Mouse (Mus musculus): ENCODE results near the gene Olfr352.

Gene Olfr352

GRCm38 (mm10) chr2:36868160-36868559 is at the start of gene Olfr352:
Gene Olfr352, plus strand, starts transcription at chr2:36868460.
- DNase-seq (ENCODE audit: low spot score in 2 of 2), result no peak

DNA sequence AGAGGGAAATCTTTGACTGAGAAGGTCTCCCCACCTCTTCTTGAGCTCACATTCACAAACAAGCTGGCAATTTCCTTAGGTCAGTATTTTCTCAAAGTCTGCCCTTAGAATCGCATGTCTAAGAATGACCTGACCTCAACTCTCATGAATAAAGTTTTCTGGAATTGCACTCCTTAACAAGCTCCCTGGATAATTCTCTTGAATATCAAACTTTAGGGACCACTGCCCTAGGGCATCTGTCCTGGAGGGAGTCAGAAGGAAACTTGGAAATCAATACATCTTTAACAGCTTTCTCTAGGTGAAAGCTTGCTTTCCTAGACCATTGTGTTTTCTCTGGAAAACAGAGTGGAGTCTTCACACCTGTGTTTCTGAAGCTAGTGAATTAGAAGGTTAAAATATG is 22.2 kb upstream of the Olfr352 start, which contains the start of gene Olfr350:
Gene Olfr350, plus strand, starts transcription at position 301 of the 400 bp plus-strand sequence.
- no peak for DNase-seq (ENCODE audit: low spot score in 2 of 2)

- no peak for DNase-seq (ENCODE audit: low spot score in 2 of 2)
Observed at GRCm38 (mm10) chr2:36862560-36862959, 5.7 kb upstream of the Olfr352 start, which contains the start of gene Olfr351. Gene Olfr351, minus strand, starts transcription at chr2:36862660.

GRCm38 (mm10) chr2:36892836-36893235 is 24.6 kb downstream of the Olfr352 start, which contains the start of gene Olfr353:
Gene Olfr353, minus strand, starts transcription at chr2:36892936.
- DNase-seq (ENCODE audit: low spot score in 2 of 2), result no peak

- no peak for DNase-seq (ENCODE audit: low spot score in 2 of 2)
Observed at GRCm38 (mm10) chr2:36897114-36897513, 28.9 kb downstream of the Olfr352 start.

DNA sequence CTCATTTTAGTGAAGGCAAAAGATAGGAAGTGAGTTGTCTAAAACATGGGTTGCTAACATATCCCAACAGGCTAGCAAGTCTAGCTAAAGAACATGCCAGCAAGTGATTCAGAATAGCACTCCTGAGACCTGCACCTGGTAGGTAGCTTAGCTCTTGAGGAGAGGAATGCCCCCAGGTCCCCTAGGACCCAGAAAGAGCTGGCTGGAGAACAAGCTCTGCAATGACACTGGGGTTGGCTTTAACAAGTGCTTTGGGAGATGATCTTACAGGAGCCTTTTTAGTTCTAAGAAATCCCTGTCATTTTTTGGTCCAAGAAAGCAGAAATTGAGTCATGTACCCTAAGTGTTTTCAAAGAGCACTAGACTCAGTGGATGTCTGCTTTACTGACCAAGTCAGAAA is 37.1 kb downstream of the Olfr352 start, which contains the start of gene Olfr354:
Gene Olfr354, plus strand, starts transcription at position 301 of the 400 bp plus-strand sequence.
- DNase-seq (ENCODE audit: low spot score in 2 of 2), result no peak

Measured in left cerebral cortex, adult 9 months (tissue).